Mouse (Mus musculus): ENCODE results near the gene Mvb12b. TPM values are rescaled to one million over a fixed set of nuclear protein-coding genes. Genes with fewer than 3 reads are reported as not detected.

Mvb12b gene
- polyA plus RNA-seq, 1 experiment = 79.3 TPM

DNA sequence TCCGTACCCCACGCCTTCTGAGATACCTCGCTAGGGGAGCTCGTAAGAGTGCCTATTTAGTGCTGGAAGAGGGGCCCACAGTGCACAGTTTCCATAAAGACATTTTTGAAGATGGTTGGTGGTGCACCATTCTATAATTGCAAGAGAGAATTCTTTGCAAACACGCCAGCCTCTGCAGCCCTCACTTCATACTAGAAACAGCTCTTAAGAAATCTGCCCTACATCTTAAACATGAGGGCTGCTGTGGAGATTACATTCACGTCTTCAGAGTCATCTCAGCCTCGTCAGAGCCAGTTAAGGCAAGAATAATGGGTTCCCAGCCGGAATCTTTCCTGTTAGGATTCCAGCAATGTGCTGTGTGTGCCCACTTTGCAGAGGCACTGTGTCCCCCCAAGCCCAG, 52.7 kb downstream of the Mvb12b start:
- no peaks in the 10 kb centered on the region for H3K27me3 ChIP-seq (ENCODE audit: control insufficient read depth, insufficient read depth, low read length)
- 98% methylated on average over 8 of the region's 8 CpGs for WGBS
- H3K4me1 ChIP-seq (replicated peaks; ENCODE audit: control insufficient read depth, insufficient read depth, low read length) = no peaks in the 10 kb centered on the region
- no peak overlapping the region for H3K4me3 ChIP-seq (ENCODE audit: control insufficient read depth, insufficient read depth, low read length)
- H3K36me3 ChIP-seq (ENCODE audit: control insufficient read depth, insufficient read depth, low read length) = peaks cover 13% of the 10 kb centered on the region; the same call in 1 of the 2 replicates
- H3K27ac ChIP-seq (ENCODE audit: control insufficient read depth, insufficient read depth, low read length) = no peak overlapping the region
- DNase-seq = no peak
- no peak for TF ChIP-seq POLR2A (IDR thresholded peaks at IDR 0.05; ENCODE audit: control insufficient read depth, extremely low read depth, insufficient read depth, low read length, poor library complexity)
- TF ChIP-seq CTCF (IDR thresholded peaks at IDR 0.05; ENCODE audit: borderline replicate concordance, control insufficient read depth, extremely low read depth, insufficient read depth, low read length, poor library complexity) = no peak

DNA sequence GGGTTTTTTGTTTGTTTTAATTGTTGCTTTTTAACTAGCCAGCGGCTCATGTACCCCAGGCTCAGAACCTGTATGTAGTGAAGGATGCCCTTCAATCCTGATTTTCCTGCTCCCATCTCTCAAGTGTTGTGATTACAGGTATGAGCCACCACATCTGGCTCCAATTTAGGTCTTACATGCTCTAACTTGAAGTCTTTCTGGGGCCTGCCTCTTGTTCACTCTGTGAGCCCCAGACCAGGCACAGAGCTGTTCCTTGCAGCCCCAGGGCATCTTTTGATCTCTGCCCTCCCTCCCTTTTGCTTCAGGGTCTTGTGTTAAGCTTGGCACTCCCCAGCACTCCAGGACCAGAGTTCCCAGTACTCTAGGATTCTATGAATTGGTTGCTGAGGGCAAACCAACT, 53.8 kb downstream of the Mvb12b start:
- DNase-seq = no peak
- Histone ChIP-seq H3K27me3 (ENCODE audit: control insufficient read depth, insufficient read depth, low read length) (no peaks in the 10 kb centered on the region), H3K4me3 (ENCODE audit: control insufficient read depth, insufficient read depth, low read length) (no peak overlapping the region), H3K36me3 (ENCODE audit: control insufficient read depth, insufficient read depth, low read length) (peaks cover 13% of the 10 kb centered on the region; the same call in 1 of the 2 replicates), H3K4me1 (replicated peaks; ENCODE audit: control insufficient read depth, insufficient read depth, low read length) (no peaks in the 10 kb centered on the region), H3K27ac (ENCODE audit: control insufficient read depth, insufficient read depth, low read length) (no peak overlapping the region)
- TF ChIP-seq POLR2A (IDR thresholded peaks at IDR 0.05; ENCODE audit: control insufficient read depth, extremely low read depth, insufficient read depth, low read length, poor library complexity) = no peak
- TF ChIP-seq CTCF (IDR thresholded peaks at IDR 0.05; ENCODE audit: borderline replicate concordance, control insufficient read depth, extremely low read depth, insufficient read depth, low read length, poor library complexity) = no peak
- 98% methylated on average over 1 of the region's 1 CpGs for WGBS

GRCm38 (mm10) chr2:33829870-33830269, 57.9 kb downstream of the Mvb12b start:
- no peak overlapping the region for H3K4me3 ChIP-seq (ENCODE audit: control insufficient read depth, insufficient read depth, low read length)
- WGBS = 97% methylated on average over 2 of the region's 2 CpGs
- no peak for DNase-seq
- H3K27ac ChIP-seq (ENCODE audit: control insufficient read depth, insufficient read depth, low read length) = no peak overlapping the region
- peaks cover 11% of the 10 kb centered on the region; the same call in 1 of the 2 replicates for H3K36me3 ChIP-seq (ENCODE audit: control insufficient read depth, insufficient read depth, low read length)
- no peaks in the 10 kb centered on the region for H3K27me3 ChIP-seq (ENCODE audit: control insufficient read depth, insufficient read depth, low read length)
- H3K4me1 ChIP-seq (replicated peaks; ENCODE audit: control insufficient read depth, insufficient read depth, low read length) = peaks cover 15% of the 10 kb centered on the region
- TF ChIP-seq POLR2A (IDR thresholded peaks at IDR 0.05; ENCODE audit: control insufficient read depth, extremely low read depth, insufficient read depth, low read length, poor library complexity) = no peak
- no peak for TF ChIP-seq CTCF (IDR thresholded peaks at IDR 0.05; ENCODE audit: borderline replicate concordance, control insufficient read depth, extremely low read depth, insufficient read depth, low read length, poor library complexity)

GRCm38 (mm10) chr2:33826777-33827176, 61.0 kb downstream of the Mvb12b start:
- TF ChIP-seq POLR2A (IDR thresholded peaks at IDR 0.05; ENCODE audit: control insufficient read depth, extremely low read depth, insufficient read depth, low read length, poor library complexity) (no peak), CTCF (IDR thresholded peaks at IDR 0.05; ENCODE audit: borderline replicate concordance, control insufficient read depth, extremely low read depth, insufficient read depth, low read length, poor library complexity) (no peak)
- Histone ChIP-seq H3K4me1 (replicated peaks; ENCODE audit: control insufficient read depth, insufficient read depth, low read length) (peaks cover 33% of the 10 kb centered on the region), H3K4me3 (ENCODE audit: control insufficient read depth, insufficient read depth, low read length) (no peak overlapping the region), H3K27ac (ENCODE audit: control insufficient read depth, insufficient read depth, low read length) (no peak overlapping the region), H3K27me3 (ENCODE audit: control insufficient read depth, insufficient read depth, low read length) (no peaks in the 10 kb centered on the region), H3K36me3 (ENCODE audit: control insufficient read depth, insufficient read depth, low read length) (peaks cover 12% of the 10 kb centered on the region; the same call in 1 of the 2 replicates)
- 89% methylated on average over 6 of the region's 6 CpGs for WGBS
- DNase-seq = no peak

- H3K27ac ChIP-seq (ENCODE audit: control insufficient read depth, insufficient read depth, low read length) = peak overlapping the region; percentile 70
- 79% methylated on average over 11 of the region's 11 CpGs for WGBS
These were observed 62.7 kb downstream of the Mvb12b start for GRCm38 (mm10) chr2:33824935-33825514.

GRCm38 (mm10) chr2:33821677-33822607, 65.8 kb downstream of the Mvb12b start:
- Histone ChIP-seq H3K36me3 (ENCODE audit: control insufficient read depth, insufficient read depth, low read length) (peaks cover 12% of the 10 kb centered on the region; the same call in 1 of the 2 replicates), H3K4me1 (replicated peaks; ENCODE audit: control insufficient read depth, insufficient read depth, low read length) (peaks cover 78% of the 10 kb centered on the region), H3K27me3 (ENCODE audit: control insufficient read depth, insufficient read depth, low read length) (no peaks in the 10 kb centered on the region), H3K27ac (ENCODE audit: control insufficient read depth, insufficient read depth, low read length) (peak overlapping the region; percentile 98), H3K4me3 (ENCODE audit: control insufficient read depth, insufficient read depth, low read length) (no peak overlapping the region)
- DNase-seq = peak; percentile 95
- TF ChIP-seq CTCF (IDR thresholded peaks at IDR 0.05; ENCODE audit: borderline replicate concordance, control insufficient read depth, extremely low read depth, insufficient read depth, low read length, poor library complexity) = peak; percentile 97
- TF ChIP-seq POLR2A (IDR thresholded peaks at IDR 0.05; ENCODE audit: control insufficient read depth, extremely low read depth, insufficient read depth, low read length, poor library complexity) = no peak
- 16% methylated on average over 13 of the region's 13 CpGs for WGBS

More at GRCm38 (mm10) chr2:33824935-33825514, 62.7 kb downstream of the Mvb12b start:
- peaks cover 12% of the 10 kb centered on the region; the same call in 1 of the 2 replicates for H3K36me3 ChIP-seq (ENCODE audit: control insufficient read depth, insufficient read depth, low read length)
- DNase-seq = no peak
- no peaks in the 10 kb centered on the region for H3K27me3 ChIP-seq (ENCODE audit: control insufficient read depth, insufficient read depth, low read length)
- peaks cover 49% of the 10 kb centered on the region for H3K4me1 ChIP-seq (replicated peaks; ENCODE audit: control insufficient read depth, insufficient read depth, low read length)
- no peak for TF ChIP-seq CTCF (IDR thresholded peaks at IDR 0.05; ENCODE audit: borderline replicate concordance, control insufficient read depth, extremely low read depth, insufficient read depth, low read length, poor library complexity)
- TF ChIP-seq POLR2A (IDR thresholded peaks at IDR 0.05; ENCODE audit: control insufficient read depth, extremely low read depth, insufficient read depth, low read length, poor library complexity) = no peak
- no peak overlapping the region for H3K4me3 ChIP-seq (ENCODE audit: control insufficient read depth, insufficient read depth, low read length)
